Mouse (Mus musculus) liver, postnatal 0 days (tissue): ENCODE measurements around the gene Abcc10. TPM values are rescaled to one million over a fixed set of nuclear protein-coding genes. Genes with fewer than 3 reads are reported as not detected.

Experiments used
- ATAC-seq: fragments of 200-750 bp; cut with Nextera tagmentation; 2 replicates; pipeline ENCODE4 v1.8.0; 2017; ENCODE audit warnings: mild to moderate bottlenecking, moderate library complexity
- DNase-seq: peaks from one replicate; pipeline ENCODE4 v3.0.0-alpha.2; 2016
- H3K27ac ChIP-seq: fragments of 300-500 bp; sonication (generic); 2 replicates; pipeline ENCODE4 v1.5.1; 2014; ENCODE audit warnings: antibody characterized with exemption, moderate library complexity, mild to moderate bottlenecking, low read depth
- H3K27me3 ChIP-seq: fragments of 300-500 bp; sonication (generic); 2 replicates; pipeline ENCODE4 v1.6.1; 2014; ENCODE audit warnings: low read length, control low read depth, mixed read lengths; ENCODE audit not compliant: insufficient read depth
- H3K36me3 ChIP-seq: fragments of 300-500 bp; sonication (generic); replicated peaks from 2 replicates; pipeline ENCODE4 v1.6.1; 2014; ENCODE audit warnings: mild to moderate bottlenecking, control low read depth, low read length, moderate library complexity, mixed read lengths; ENCODE audit not compliant: insufficient read depth
- H3K4me1 ChIP-seq: fragments of 300-500 bp; sonication (generic); 2 replicates; pipeline ENCODE4 v1.6.1; 2014; ENCODE audit warnings: antibody characterized with exemption, mild to moderate bottlenecking, control low read depth; ENCODE audit not compliant: insufficient read depth
- H3K4me2 ChIP-seq: fragments of 300-500 bp; sonication (generic); 2 replicates; pipeline ENCODE4 v1.6.1; 2014; ENCODE audit warnings: low read depth, mild to moderate bottlenecking, low read length, moderate library complexity, mixed read lengths
- H3K4me3 ChIP-seq: fragments of 300-500 bp; sonication (generic); 2 replicates; pipeline ENCODE4 v1.5.1; 2014; ENCODE audit warnings: low read depth, low read length
- H3K9ac ChIP-seq: fragments of 300-500 bp; sonication (generic); replicated peaks from 2 replicates; pipeline ENCODE4 v1.6.1; 2014; ENCODE audit warnings: mild to moderate bottlenecking, moderate library complexity
- H3K9me3 ChIP-seq: fragments of 300-500 bp; sonication (generic); 2 replicates; pipeline ENCODE4 v1.6.1; 2016; ENCODE audit warnings: mild to moderate bottlenecking, control low read depth, low read length, mixed read lengths
- CTCF ChIP-seq: sonication (generic); IDR thresholded peaks from 2 replicates; pipeline ENCODE4 v1.5.1; 2016; ENCODE audit warnings: antibody characterized with exemption, low read depth
- EP300 ChIP-seq: IDR thresholded peaks from 2 replicates; pipeline ENCODE4 v1.6.1; 2016; ENCODE audit warnings: antibody characterized with exemption, low read depth, mild to moderate bottlenecking
- WGBS: fragments of 180-500 bp; shearing (Covaris S2); extraction: QIAGEN DNeasy Blood & Tissue Kit; methylation state at CpG from one replicate; pipeline ENCODE4 v1.1.7; 2014; ENCODE audit not compliant: insufficient replicate concordance; 5-methylcytosine and 5-hydroxymethylcytosine counted together
- polyA plus RNA-seq: library from polyadenylated mRNA; unstranded; fragments of >200 nt; fragmentation: Nextera tagmentation; extraction: Ambion mirVana; gene quantifications from 2 replicates; pipeline ENCODE4 v1.2.1, GENCODE M21; 2015

The Abcc10 gene
- polyA plus RNA-seq, 1 experiment from 2014 or later, result 1.5 TPM

GRCm38 (mm10) chr17:46309835-46310234 is 18.3 kb downstream of the Abcc10 start:
- TF ChIP-seq EP300, result no peak
- TF ChIP-seq CTCF, result no peak
- H3K27ac ChIP-seq, result no peak overlapping the region
- H3K4me3 ChIP-seq, result no peak overlapping the region
- 0 out of 2 replicates have a peak, but pooled peaks cover 6% of the 10 kb centered on the region for H3K36me3 ChIP-seq
- no peaks in the 10 kb centered on the region for H3K27me3 ChIP-seq
- ATAC-seq, result no peak
- no peak overlapping the region for H3K4me2 ChIP-seq
- 74% methylated on average over 12 of the region's 12 CpGs for WGBS
- H3K4me1 ChIP-seq, result no peaks in the 10 kb centered on the region
- H3K9ac ChIP-seq, result no peak overlapping the region
- no peaks in the 10 kb centered on the region for H3K9me3 ChIP-seq
- no peak for DNase-seq

GRCm38 (mm10) chr17:46306956-46307355 is 21.2 kb downstream of the Abcc10 start:
- Histone ChIP-seq H3K27me3 (no peaks in the 10 kb centered on the region), H3K9me3 (no peaks in the 10 kb centered on the region), H3K4me2 (no peak overlapping the region), H3K36me3 (0 out of 2 replicates have a peak, but pooled peaks cover 2% of the 10 kb centered on the region), H3K9ac (no peak overlapping the region), H3K4me1 (no peaks in the 10 kb centered on the region; the same call in 1 of the 2 replicates), H3K4me3 (no peak overlapping the region), H3K27ac (no peak overlapping the region)
- ATAC-seq (no peak), DNase-seq (no peak)
- TF ChIP-seq EP300, result no peak
- no peak for TF ChIP-seq CTCF
- 84% methylated on average over 15 of the region's 15 CpGs for WGBS

DNA sequence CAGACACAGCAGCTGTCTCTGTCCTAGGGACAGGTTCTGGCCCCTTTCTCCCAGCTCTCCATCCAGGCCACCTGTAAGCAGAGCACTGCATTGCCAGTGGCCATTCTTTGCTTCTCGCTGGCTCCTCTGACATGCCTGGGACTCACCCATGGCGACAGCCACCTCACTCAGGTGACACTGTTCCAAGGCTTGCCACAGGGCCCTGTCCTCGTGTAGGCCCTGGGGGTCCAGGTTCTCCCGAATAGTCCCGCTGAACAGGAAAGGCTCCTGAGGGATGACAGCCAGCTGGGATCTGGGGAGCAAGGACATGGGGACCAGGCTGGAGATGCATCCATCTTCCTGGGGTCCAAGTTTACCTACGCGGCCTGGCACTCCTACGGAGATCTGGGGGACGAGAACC is 24.0 kb downstream of the Abcc10 start:
- 0 out of 2 replicates have a peak, but pooled peaks cover 2% of the 10 kb centered on the region for H3K36me3 ChIP-seq
- H3K4me1 ChIP-seq, result no peaks in the 10 kb centered on the region; the same call in 1 of the 2 replicates
- DNase-seq (no peak), ATAC-seq (no peak)
- 92% methylated on average over 9 of the region's 9 CpGs for WGBS
- H3K9me3 ChIP-seq, result no peaks in the 10 kb centered on the region
- peaks cover 6% of the 10 kb centered on the region; the same call in 1 of the 2 replicates for H3K27me3 ChIP-seq
- no peak overlapping the region for H3K27ac ChIP-seq
- TF ChIP-seq EP300, result no peak
- TF ChIP-seq CTCF, result no peak
- no peak overlapping the region for H3K4me3 ChIP-seq
- no peak overlapping the region for H3K4me2 ChIP-seq
- no peak overlapping the region for H3K9ac ChIP-seq

GRCm38 (mm10) chr17:46301892-46302291 is 26.3 kb downstream of the Abcc10 start:
- 60% methylated on average over 12 of the region's 12 CpGs for WGBS
- ATAC-seq, result no peak

DNA sequence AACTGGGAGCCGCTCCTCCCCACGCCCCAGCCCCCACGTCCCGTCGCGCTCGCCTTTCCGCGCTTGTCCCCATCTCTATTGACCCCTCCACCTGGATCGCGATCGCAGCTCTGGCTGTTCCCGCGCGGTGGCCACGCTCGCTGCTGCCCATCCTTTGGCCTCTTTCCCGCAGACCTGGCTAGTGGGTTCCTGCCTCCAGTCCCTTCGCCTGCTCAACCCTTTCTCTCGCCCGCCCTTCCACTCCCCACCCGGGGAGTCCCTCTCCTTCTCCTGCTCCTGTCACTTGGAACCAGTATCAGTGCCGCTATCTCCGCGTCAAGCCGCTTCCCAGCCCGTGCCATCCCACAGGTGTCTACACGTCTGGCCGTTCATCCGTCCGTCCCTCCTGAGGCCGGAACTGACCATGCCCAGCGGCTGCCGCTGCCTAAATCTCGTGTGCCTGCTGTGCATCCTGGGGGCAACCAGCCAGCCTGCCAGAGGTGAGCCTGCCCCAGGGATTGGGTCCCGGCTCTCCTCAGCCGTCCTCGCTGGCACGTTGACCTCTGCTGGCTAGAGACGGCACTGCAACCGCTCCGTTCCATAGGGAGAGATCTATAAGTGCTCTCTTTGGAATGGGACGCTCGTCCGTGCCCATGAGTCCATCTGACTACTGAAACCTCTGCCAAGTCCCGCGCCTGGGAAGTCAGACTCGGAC is 29.8 kb downstream of the Abcc10 start:
- peak overlapping the region; percentile 88 for H3K4me2 ChIP-seq
- peak; percentile 91 for TF ChIP-seq CTCF
- TF ChIP-seq EP300, result no peak
- no peaks in the 10 kb centered on the region for H3K9me3 ChIP-seq
- WGBS, result 2% methylated on average over 39 of the region's 48 CpGs
- DNase-seq (peak; percentile 84), ATAC-seq (peak; percentile 80)
- H3K4me1 ChIP-seq, result peaks cover 17% of the 10 kb centered on the region
- H3K4me3 ChIP-seq, result peak overlapping the region; percentile 56
- no peak overlapping the region for H3K27ac ChIP-seq
- H3K9ac ChIP-seq, result no peak overlapping the region
- peaks cover 53% of the 10 kb centered on the region for H3K27me3 ChIP-seq
- H3K36me3 ChIP-seq, result no peaks in the 10 kb centered on the region

More at GRCm38 (mm10) chr17:46301892-46302291, 26.3 kb downstream of the Abcc10 start:
- no peak for DNase-seq
- TF ChIP-seq EP300 (no peak), CTCF (no peak)
- Histone ChIP-seq H3K36me3 (0 out of 2 replicates have a peak, but pooled peaks cover 2% of the 10 kb centered on the region), H3K27me3 (peaks cover 28% of the 10 kb centered on the region), H3K4me1 (peaks cover 17% of the 10 kb centered on the region), H3K9me3 (no peaks in the 10 kb centered on the region), H3K4me2 (no peak overlapping the region), H3K27ac (no peak overlapping the region), H3K9ac (no peak overlapping the region), H3K4me3 (no peak overlapping the region)

DNA sequence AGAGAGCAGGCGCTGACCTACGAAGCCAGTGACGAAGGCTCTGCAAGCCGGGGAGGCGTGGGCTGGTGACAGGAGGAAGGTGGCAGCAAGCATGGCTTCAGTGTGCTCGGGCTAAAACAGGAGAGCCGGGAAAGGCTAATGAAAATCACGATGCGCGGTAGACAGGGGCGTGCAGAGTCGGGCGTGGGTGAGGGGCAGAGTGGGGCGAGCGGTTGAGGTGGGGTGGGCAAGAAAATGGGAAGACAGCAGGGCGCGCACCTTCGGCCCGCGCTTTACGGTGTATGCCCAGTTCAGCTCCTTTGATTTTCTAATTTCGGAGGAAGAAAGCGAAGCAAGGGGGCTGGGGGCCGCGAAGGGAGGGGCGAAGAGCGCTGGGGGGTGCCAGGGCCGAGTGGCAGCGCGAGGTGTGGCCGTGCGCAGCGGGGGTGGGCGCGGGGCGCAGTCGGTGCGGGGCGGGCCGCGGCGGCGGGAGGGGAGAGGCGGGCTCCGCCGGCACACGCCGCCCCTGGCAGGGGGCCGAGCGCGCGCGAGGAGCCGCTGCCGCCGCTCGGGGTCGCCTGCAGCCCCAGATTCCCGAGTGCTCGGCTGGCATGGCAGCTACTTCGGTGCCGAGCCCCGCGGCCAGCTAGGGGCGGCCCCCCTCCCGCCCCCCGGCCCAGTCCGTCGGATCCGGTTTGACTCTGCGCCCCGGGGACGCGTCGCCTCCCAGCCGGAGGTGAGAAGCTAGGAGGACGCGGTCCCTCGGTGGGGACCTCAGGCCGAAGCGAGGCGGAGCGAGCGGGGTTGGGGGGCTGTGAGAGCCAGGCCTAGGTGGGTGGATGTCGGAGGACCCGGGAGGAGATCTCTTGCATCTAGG is 30.6 kb downstream of the Abcc10 start, which contains the start of gene Dlk2:
Gene Dlk2 (plus strand): TSS at position 58 of the 856 bp plus-strand sequence.
- ATAC-seq (no peak), DNase-seq (no peak)
- peaks cover 17% of the 10 kb centered on the region for H3K4me1 ChIP-seq
- WGBS, result under 1% methylated on average over 51 of the region's 86 CpGs
- H3K4me3 ChIP-seq, result peak within 1 kb of the TSS; percentile 56
- no peaks in the 10 kb centered on the region for H3K36me3 ChIP-seq
- H3K27me3 ChIP-seq, result peaks cover 55% of the 10 kb centered on the region
- 0 out of 2 replicates have a peak within 1 kb of the TSS, but pooled peaks have one; percentile 21 for H3K9ac ChIP-seq
- no peak for TF ChIP-seq EP300
- no peak for TF ChIP-seq CTCF
- peak within 1 kb of the TSS; percentile 88 for H3K4me2 ChIP-seq
- no peaks in the 10 kb centered on the region for H3K9me3 ChIP-seq
- no peak within 1 kb of the TSS for H3K27ac ChIP-seq
